Mouse (Mus musculus) adrenal gland, adult 18-20 months (tissue): ENCODE measurements around the gene Gnmt. TPM values are rescaled to one million over a fixed set of nuclear protein-coding genes. Genes with fewer than 3 reads are reported as not detected.

Source experiments
- DNase-seq, 2 experiments: peaks; one replicate each; pipeline ENCODE4 v3.0.0; 2021 to 2022; ENCODE audit warnings: low spot score in 2 of 2
- total RNA-seq, 2 experiments: library from RNA; stranded (reverse); gene quantifications; 1 replicate in 1 of 2; 2 replicates in 1 of 2; pipeline ENCODE4 v1.2.3; 2021

The Gnmt gene
- total RNA-seq, 2 experiments from 2014 or later, result 1.2 to 2.0 TPM

- DNase-seq, result peak; percentile 90
Measured at GRCm38 (mm10) chr17:46704887-46705835, 23.8 kb downstream of the Gnmt start, which contains the start of gene Ppp2r5d. Gene Ppp2r5d (minus strand): TSS chr17:46705111.

GRCm38 (mm10) chr17:46703971-46704886 lies 24.7 kb downstream of the Gnmt start:
- DNase-seq, result no peak

- no peak for DNase-seq
Measured at GRCm38 (mm10) chr17:46702506-46702905, 26.5 kb downstream of the Gnmt start.

- DNase-seq, result no peak
Measured at GRCm38 (mm10) chr17:46702100-46702499, 26.9 kb downstream of the Gnmt start.

GRCm38 (mm10) chr17:46701489-46701888 lies 27.5 kb downstream of the Gnmt start:
- DNase-seq, result no peak

GRCm38 (mm10) chr17:46699912-46700311 lies 29.1 kb downstream of the Gnmt start:
- no peak for DNase-seq

- no peak for DNase-seq
Measured at GRCm38 (mm10) chr17:46699245-46699644, 29.7 kb downstream of the Gnmt start.

- no peak for DNase-seq
Measured at GRCm38 (mm10) chr17:46698515-46698914, 30.5 kb downstream of the Gnmt start.

- no peak for DNase-seq
Measured at GRCm38 (mm10) chr17:46694517-46695063, 34.4 kb downstream of the Gnmt start.

- DNase-seq, result no peak
Measured at GRCm38 (mm10) chr17:46691390-46691789, 37.6 kb downstream of the Gnmt start.

- DNase-seq, result no peak
Measured at GRCm38 (mm10) chr17:46690665-46691064, 38.3 kb downstream of the Gnmt start.

GRCm38 (mm10) chr17:46685913-46686312 lies 43.1 kb downstream of the Gnmt start:
- DNase-seq, result no peak

- no peak for DNase-seq
Measured at GRCm38 (mm10) chr17:46682654-46683389, 46.1 kb downstream of the Gnmt start.

GRCm38 (mm10) chr17:46681466-46682118 lies 47.4 kb downstream of the Gnmt start:
- DNase-seq, result no peak

GRCm38 (mm10) chr17:46680760-46681373 lies 48.1 kb downstream of the Gnmt start, which contains the start of gene Klhdc3:
Gene Klhdc3 (minus strand): TSS chr17:46680914.
- DNase-seq, result peak; percentile 93 to 94

GRCm38 (mm10) chr17:46679843-46680759 lies 48.9 kb downstream of the Gnmt start:
- peak; percentile 26 to 48 for DNase-seq

- DNase-seq, result no peak
Measured at GRCm38 (mm10) chr17:46678911-46679310, 50.1 kb downstream of the Gnmt start.

- no peak for DNase-seq
Measured at GRCm38 (mm10) chr17:46678416-46678815, 50.6 kb downstream of the Gnmt start, which contains the start of gene Mea1. Gene Mea1 (plus strand): TSS chr17:46678793.
